Mouse (Mus musculus) brain, embryonic 14.5 days (tissue): Measurements from ENCODE around the gene Scube2.

Source experiments
- CTCF ChIP-seq: fragments of 200-500 bp; IDR thresholded peaks from 2 replicates; pipeline ENCODE4 v1.5.1; 2012; ENCODE audit warnings: inconsistent platforms, mild to moderate bottlenecking, moderate library complexity, borderline replicate concordance; ENCODE audit not compliant: insufficient read depth, insufficient read length; ENCODE audit errors: extremely low read depth
- POLR2A ChIP-seq: fragments of 200-500 bp; IDR thresholded peaks from 2 replicates; pipeline ENCODE4 v1.6.1; 2012; ENCODE audit warnings: mild to moderate bottlenecking, inconsistent platforms, borderline replicate concordance; ENCODE audit not compliant: poor library complexity, insufficient read depth, insufficient read length, severe bottlenecking; ENCODE audit errors: extremely low read depth

DNA sequence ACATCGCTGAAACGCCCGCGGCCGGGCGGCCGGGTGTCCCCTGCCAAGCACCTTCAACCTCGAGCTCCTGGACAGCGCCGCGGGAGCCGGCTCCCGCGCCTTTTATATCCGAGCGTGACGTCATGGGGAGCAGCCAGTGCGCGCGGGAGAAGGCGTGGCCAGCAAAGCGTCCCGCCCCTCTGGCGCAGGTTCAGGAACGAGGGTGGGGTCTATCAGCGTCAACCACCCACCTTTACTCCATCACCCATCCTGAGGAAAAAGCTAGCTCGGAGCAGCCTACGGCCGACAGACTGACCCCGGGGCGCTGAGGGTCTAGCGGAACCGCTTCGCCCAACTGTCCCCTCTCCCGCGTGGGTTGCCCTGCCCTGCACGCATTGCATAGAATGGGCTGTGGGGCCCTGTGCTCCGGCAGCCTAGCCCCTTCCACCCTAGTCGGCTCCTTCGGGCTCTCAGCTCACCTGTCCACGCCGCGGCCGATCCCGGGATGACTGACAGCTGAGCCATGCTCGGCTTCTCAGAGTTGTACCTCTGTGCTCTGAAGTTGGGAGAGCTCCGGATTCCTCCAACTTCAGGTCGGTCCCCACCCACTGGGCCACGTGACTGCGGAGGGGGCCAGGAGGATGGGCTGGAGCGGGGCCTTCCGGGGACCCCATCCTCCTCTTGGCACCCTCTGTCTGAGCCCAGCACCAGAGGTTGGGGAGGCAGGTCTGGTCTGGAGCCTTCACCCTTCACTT lies 83.8 kb downstream of the Scube2 start, which contains the start of gene Nrip3:
- TF ChIP-seq POLR2A (no peak), CTCF (no peak)
